Mouse (Mus musculus): Measurements from ENCODE around the gene Proser2.
"Not testable (repeated sequence)": the region's sequence is repeated elsewhere in the genome, so short reads cannot be mapped to it uniquely, and the experiment has no call there.

Gene Proser2

GRCm38 (mm10) chr2:6128881-6129280, 1.1 kb downstream of the Proser2 start:
- DNase-seq (ENCODE audit: low spot score in 2 of 2): no peak

- DNase-seq (ENCODE audit: low spot score in 2 of 2): peak in 1 of 2 experiments; percentile 5
Measured at GRCm38 (mm10) chr2:6128136-6128805, 1.7 kb downstream of the Proser2 start.

- no peak for DNase-seq (ENCODE audit: low spot score in 2 of 2)
Measured at GRCm38 (mm10) chr2:6123046-6123445, 7.0 kb downstream of the Proser2 start.

GRCm38 (mm10) chr2:6121091-6121490, 8.9 kb downstream of the Proser2 start:
- no peak for DNase-seq (ENCODE audit: low spot score in 2 of 2)

DNA sequence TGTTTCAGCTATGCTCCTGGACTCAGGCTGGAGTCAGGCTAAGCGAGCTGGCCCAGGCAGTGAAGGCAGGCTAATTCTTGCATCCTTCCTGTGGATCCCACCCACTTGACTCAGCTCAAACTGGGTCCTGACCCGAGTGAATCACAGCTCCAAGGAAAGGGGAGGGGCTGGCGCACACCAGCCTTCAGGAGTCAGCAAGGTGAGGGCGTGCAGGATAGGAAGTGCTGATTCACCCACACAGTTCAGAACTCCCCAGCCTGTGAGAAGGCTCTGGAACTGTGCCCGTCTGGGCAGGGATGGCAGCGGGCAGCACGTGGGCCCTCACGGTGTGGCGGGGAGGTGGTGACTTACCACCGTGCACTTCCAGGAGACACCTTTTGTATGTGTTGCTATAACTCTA, 11.8 kb downstream of the Proser2 start:
- no peak for DNase-seq (ENCODE audit: low spot score in 2 of 2)

DNA sequence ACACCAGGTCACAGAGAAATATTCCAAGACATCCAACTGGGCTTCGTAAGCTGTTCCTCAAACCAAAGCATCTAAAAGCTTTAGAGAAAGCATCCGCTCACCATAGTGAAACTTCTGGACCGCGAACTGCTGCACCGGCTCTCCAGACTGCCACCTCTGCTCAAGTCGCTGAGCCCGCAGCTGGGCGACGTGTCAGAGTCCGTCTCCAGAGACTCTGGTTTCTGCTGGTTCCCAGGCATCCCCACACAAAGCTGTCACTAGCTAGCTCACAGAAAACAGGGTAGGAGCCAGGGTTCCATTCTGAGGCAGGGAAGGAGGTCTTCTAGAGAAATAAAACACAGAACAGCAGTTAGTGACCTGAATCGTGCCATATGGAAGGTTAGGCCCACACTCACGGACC, 16.2 kb downstream of the Proser2 start:
- no peak for DNase-seq (ENCODE audit: low spot score in 2 of 2)

GRCm38 (mm10) chr2:6112619-6113018, 17.4 kb downstream of the Proser2 start:
- no peak for DNase-seq (ENCODE audit: low spot score in 2 of 2)

DNA sequence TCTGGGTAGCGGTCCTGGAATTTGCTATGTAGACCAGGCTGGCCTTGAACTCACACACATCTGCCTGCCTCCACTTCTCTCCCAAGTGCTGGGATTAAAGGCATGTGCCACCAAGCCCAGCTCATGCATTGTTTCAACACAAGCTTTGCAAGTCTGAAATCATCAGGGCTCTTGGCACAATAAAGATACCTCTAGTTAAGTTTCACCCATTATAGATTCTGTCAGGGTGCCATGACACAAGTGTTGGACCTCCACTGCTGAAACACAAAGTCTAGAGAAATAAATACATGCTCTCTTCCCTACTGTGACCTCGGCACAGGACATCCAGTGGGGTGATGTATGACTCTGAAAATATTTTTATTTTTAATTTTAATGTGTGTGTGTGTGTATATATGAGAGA, 24.6 kb downstream of the Proser2 start:
- DNase-seq (ENCODE audit: low spot score in 2 of 2): no peak

GRCm38 (mm10) chr2:6100755-6101154, 29.3 kb downstream of the Proser2 start:
- DNase-seq (ENCODE audit: low spot score in 2 of 2): no peak

GRCm38 (mm10) chr2:6100027-6100749, 29.8 kb downstream of the Proser2 start:
- DNase-seq (ENCODE audit: low spot score in 2 of 2): no peak

DNA sequence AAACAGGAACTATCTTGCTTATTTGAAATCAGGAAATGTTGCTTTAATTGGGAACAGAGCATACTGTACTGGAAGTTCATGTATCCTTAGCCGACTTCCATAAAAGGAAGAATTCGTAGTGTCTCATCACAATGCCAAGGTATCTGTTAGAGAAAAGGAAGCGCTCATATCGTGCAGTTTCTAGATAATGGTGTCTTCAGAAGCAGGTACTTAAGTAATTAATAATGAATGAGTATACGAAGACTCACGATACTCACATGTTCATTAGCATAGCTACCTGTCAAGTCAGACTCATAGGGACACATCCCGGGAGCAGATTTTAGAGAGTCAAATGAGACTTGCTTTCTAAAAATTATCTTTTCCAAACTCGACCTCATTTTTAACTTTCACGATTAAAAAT, 30.6 kb downstream of the Proser2 start:
- no peak for DNase-seq (ENCODE audit: low spot score in 2 of 2)

GRCm38 (mm10) chr2:6098924-6099323, 31.1 kb downstream of the Proser2 start:
- DNase-seq (ENCODE audit: low spot score in 2 of 2): no peak

GRCm38 (mm10) chr2:6097113-6097716, 32.8 kb downstream of the Proser2 start:
- DNase-seq (ENCODE audit: low spot score in 2 of 2): no peak

DNA sequence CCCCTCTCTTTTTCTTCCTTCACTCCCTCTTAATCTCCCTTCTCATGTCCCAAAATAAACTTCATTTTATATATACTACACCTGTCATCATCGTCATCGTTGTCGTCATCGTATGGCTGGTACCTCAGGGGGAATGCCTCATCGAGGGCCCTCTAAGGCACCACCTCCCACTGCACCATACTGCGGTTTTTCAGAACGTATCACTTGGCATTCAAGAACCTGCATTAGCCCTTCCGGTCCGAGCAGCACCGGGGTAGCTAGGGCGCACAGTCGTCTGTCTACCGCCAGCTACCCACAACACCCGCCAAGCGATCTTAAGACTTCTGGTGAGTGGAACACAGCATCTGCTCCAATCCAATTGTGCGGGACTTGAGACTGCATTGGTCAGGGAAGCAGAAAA, 40.1 kb downstream of the Proser2 start:
- DNase-seq (ENCODE audit: low spot score in 2 of 2): not testable (repeated sequence)

DNA sequence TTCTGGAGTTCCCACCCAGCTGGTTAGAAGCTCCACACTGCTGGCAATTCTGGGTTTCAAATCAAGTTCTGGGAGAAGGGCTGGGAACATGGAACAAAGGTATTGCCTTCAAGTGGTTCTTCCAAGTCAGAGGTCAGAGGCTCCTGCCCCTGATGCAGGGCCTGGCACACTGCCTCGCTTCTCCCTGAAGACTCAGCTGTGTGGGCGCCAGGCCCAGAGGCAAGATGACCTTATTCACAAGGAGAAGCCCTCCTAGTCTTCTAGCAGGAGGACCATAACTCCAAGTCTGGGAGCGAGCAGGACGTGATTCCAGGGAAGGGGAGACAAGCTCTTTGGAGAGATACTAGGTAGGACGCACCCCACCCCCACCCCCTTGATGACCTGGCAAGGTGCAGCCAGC, 42.9 kb downstream of the Proser2 start:
- no peak for DNase-seq (ENCODE audit: low spot score in 2 of 2)

- peak; percentile 53 to 55 for DNase-seq (ENCODE audit: low spot score in 2 of 2)
Measured at GRCm38 (mm10) chr2:6085622-6086530, 44.1 kb downstream of the Proser2 start.

DNA sequence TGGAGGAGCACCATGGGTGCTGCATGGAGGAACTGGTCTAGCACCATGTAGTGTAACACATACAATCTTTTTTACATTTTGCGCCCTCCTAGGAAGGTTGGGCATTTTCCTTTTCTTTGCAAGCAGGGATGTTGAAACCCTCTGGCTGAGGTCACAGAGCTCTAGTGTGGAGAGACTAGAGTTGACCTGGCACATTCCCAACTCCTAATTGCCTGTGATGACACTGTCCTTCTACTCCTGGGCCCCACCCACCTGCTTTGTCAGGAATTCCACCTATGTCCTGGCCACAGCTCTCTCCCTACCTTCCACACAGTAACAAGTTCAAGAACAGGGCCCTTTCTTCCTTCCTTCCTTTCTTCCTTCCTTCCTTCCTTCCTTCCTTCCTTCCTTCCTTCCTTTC, 46.3 kb downstream of the Proser2 start:
- no peak for DNase-seq (ENCODE audit: low spot score in 2 of 2)

DNA sequence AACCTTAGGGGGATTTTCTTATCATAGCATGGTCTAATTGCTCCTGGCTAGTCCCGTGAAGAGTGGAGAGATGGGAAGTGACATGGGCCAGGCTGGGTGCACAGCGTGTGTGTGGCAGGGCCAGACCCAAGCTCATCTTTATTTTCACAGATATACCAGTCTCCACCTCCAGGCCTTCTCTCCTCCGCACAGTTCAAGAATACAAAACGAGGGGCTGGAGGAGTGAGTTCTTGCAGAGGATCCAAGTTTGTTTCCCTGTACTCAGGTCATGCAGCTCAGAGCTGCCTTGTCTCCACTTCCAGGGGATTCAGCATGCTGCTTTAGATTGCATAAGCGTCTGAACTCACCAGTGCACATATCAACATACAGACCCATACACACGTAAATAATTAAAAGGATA, 47.4 kb downstream of the Proser2 start:
- no peak for DNase-seq (ENCODE audit: low spot score in 2 of 2)

DNA sequence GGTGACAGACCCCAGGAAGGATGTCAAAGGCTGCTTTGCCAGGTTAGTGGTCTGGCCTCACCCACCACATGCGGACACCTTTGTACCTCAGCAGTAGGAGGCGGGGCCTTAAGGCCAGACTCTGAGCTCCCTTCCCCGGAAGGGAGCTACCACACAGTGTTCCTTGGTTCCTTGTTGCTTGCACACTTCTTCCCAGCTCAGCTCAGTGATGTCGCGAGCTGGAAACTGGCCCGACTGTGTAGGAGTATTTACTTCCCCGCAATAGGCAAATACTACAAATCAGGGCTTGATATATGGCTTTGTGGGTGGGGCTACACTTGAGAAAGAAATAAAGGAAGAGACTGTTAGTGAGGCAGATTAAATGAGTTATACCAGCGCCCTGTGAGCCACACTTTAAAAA, 48.9 kb downstream of the Proser2 start:
- DNase-seq (ENCODE audit: low spot score in 2 of 2): no peak

DNA sequence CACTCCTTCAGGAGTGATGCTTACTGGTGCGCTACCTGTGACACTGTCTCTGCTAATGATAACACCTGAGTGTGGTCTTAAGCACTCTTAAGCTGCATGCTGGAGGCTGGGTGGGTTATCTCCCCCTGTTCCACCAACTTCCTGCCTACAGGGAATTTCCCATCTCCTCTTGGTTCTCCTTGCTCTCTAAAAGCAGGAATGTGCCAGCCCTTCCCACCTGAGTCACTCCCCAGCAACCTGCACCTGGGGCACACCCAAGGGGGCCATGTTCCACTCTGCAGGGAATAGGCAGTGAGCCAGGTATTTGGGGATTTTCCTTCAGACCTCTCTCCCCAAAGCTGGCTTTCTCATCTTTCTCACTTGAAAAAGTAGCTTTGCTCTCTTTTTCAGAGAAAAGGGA, 50.0 kb downstream of the Proser2 start:
- no peak for DNase-seq (ENCODE audit: low spot score in 2 of 2)

- no peak for DNase-seq (ENCODE audit: low spot score in 2 of 2)
Measured at GRCm38 (mm10) chr2:6075530-6075896, 54.5 kb downstream of the Proser2 start.

DNA sequence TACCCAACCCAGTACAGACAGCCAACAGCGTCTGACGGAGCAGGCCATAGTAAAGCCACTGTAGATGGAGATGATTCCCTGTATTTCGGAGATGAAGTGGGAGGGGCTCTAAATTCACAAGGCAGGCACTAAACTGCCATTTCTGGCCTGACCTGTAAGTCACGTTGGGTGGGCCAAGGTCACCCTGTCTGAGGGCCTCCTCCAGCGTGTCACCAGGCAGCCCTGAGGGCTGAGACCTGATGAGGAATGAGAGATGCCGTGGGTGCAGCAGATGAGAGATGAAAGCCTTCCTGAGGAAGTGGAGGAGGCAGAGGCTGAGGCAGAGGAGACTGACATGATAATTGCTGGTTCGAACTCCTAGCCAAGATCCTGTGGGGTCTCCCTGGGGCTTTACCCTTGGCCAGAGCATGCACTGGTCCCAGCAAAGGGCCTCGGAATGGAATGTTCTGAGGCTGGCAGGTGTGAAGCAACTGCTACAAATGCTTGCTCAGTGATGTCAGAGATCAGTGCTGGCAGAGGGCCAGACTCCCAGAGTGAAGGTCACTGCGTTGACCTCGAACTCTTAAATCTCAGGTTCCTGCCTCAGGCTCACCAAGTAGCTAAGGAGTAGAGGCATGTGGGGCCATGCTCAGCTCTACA, 55.0 kb downstream of the Proser2 start:
- no peak for DNase-seq (ENCODE audit: low spot score in 2 of 2)

All from spleen, postnatal 36 days (tissue).